Mouse (Mus musculus) gastrocnemius, postnatal 14 days (tissue): Measurements from ENCODE around the gene Me3. TPM values are rescaled to one million over a fixed set of nuclear protein-coding genes. Genes with fewer than 3 reads are reported as not detected.

Experiments used
- DNase-seq: peaks from one replicate; pipeline ENCODE4 v3.0.0; 2021; ENCODE audit warnings: mixed read lengths
- intact Hi-C: fragments of 180-260 bp; cut with DNase I; formaldehyde crosslinking; loops from one replicate; pipeline ENCODE4 v1.15.1; 2025; ENCODE audit warnings: low total_unique reads
- long read RNA-seq, 2 experiments: library from polyadenylated mRNA; stranded (forward); transcript quantifications; one replicate each; pipeline ENCODE4 v2.0.0; 2021
- total RNA-seq, 2 experiments: library from RNA; stranded (reverse); gene quantifications; 2 replicates each; pipeline ENCODE4 v1.2.3; 2021

Gene Me3
- 100 to 1,000 TPM in 1 of 2 experiments, 10 to 100 TPM in 1; 86.5 to 101 TPM for total RNA-seq
- long read RNA-seq, experiment 1, full-length matches to known transcripts: 116 of 149 reads
- long read RNA-seq, experiment 1, partial matches to known transcripts: 7 of 149 reads
- long read RNA-seq, experiment 1, other reads (novel, unspliced or antisense): 26 of 149 reads
- long read RNA-seq, experiment 2, full-length matches to known transcripts: 124 of 168 reads
- long read RNA-seq, experiment 2, partial matches to known transcripts: 8 of 168 reads
- long read RNA-seq, experiment 2, other reads (novel, unspliced or antisense): 36 of 168 reads

- intact Hi-C loops: loop anchor here (10.0 kb wide), 1 partner anchor 118 kb away; no protein-coding TSS in a partner anchor
- DNase-seq: peak; percentile 77
Measured at GRCm38 (mm10) chr7:89632342-89633251, at the start of gene Me3. Gene Me3, plus strand, starts transcription at chr7:89632392.

DNA sequence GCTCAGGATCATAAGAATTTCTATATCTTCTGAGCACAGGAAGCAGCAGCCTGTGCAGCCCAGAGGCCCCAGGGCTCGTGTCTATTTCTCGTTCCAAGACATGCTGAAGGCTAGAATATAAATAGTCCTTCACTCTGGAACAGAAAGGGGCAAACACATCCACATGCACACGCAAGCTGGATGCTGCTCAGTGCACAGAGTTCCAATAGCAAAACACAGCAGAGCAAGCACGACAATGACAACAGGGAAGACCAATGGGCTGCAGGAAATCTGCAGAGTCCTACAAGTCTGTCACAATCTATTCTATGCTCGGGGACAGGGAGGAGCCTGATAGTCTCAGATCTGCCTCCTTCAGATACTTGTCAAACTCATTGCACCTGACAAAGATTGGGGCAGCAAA, 42.2 kb upstream of the Me3 start:
- intact Hi-C loops: no loop called here
- no peak for DNase-seq

GRCm38 (mm10) chr7:89590542-89591251, 41.5 kb upstream of the Me3 start:
- DNase-seq: no peak
- intact Hi-C loops: no loop called here

DNA sequence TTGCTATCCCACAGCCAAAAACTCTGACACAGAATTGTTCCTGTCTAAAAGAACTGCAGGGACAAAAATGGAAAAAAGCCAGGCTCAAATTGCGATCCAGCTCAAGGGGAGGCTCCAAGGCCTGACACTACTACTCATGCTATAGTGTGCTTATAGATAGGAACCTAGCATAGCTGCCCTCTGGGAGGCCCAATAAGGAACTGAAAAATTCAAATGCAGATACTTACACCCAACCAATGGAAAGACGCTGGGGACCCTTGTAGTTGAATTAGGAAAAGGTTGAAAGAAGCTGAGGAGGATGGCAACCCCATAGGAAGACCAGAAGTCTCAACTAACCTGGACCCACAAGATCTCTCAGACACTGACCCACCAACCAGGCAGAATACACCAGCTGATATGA, 36.4 kb upstream of the Me3 start:
- no peak for DNase-seq
- intact Hi-C loops: no loop called here

- intact Hi-C loops: no loop called here
- no peak for DNase-seq
Measured at GRCm38 (mm10) chr7:89605589-89606536, 26.3 kb upstream of the Me3 start.

DNA sequence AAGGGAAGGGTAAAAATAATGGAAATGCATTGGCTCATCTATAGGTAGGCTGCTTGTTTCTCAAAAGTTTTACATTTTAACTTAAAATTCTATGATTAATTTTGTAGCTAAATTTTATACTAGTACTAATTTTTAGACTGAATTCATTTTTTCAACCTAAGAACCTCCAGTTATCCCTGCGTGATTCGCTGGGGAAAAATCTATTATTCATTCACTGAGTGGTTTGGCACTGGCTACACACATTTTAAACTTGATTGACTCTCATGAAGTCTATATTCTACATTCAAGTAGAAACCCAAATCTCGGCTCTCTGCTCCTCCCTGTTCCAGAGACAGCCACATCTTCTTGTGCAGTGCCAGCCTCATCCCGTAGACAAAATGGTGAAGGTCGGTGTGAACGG, 24.9 kb upstream of the Me3 start:
- intact Hi-C loops: no loop called here
- no peak for DNase-seq

DNA sequence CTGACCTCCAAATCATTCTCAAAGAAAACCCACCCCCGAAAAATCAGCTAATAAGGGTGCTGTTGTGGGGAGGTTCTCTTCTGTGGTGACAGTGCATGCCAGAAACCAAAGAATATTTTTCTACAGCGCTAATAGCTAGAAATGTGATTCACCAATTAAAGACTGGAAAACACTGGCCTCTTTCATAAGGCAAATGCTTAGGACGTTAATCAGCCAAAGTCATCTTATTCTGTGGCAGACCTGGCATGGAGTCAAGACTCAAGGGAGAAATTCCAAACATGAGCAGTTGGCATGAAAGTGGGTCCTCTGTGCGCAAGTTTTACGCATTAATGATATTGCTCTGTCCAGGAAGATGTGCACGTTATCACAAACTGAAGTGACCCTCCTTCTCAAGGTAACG, 21.0 kb upstream of the Me3 start:
- no peak for DNase-seq
- intact Hi-C loops: no loop called here

DNA sequence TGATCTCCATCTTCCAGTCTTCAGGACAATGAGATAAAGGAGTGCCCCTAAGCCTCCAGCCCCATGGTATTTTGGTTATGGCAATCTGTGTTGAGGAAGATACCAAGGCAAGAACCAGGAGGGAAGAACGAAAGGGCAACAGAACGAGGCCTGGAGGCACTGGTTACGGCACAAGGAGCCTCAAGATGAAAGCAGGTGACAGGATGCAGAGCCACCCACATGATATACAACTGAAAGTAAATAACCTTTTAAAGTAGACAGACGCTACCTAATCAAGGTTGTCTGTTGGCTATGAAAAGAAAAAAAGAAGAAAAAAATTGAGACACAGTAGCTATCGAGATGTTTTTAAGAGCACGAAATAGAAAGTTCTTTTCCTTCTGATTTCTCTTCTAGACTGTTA, 16.0 kb upstream of the Me3 start:
- DNase-seq: no peak
- intact Hi-C loops: no loop called here

GRCm38 (mm10) chr7:89623331-89623730, 8.9 kb upstream of the Me3 start:
- no peak for DNase-seq
- intact Hi-C loops: no loop called here

GRCm38 (mm10) chr7:89627393-89627792, 4.8 kb upstream of the Me3 start:
- intact Hi-C loops: no loop called here

DNA sequence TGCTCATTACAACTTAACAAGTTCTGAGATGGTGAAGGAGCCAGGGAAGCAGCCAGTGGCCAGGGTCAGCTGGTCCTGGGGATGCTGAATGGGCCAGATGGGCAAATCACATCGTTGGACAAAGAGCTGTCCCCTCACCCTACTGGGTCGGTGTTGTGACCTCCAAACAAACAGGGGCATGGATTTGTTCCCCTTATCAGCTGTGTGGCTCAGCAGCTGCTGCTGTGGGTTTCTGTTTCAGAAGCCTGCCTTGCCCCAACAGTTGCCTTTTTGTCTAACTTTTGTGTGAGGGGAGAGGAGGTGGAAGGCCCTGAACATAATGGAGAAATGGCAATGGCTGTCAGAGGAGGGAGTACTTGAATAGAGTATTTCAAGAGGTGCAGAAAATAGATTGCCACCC, 4.2 kb upstream of the Me3 start:
- intact Hi-C loops: no loop called here

More at GRCm38 (mm10) chr7:89627393-89627792, 4.8 kb upstream of the Me3 start:
- DNase-seq: no peak

DNA sequence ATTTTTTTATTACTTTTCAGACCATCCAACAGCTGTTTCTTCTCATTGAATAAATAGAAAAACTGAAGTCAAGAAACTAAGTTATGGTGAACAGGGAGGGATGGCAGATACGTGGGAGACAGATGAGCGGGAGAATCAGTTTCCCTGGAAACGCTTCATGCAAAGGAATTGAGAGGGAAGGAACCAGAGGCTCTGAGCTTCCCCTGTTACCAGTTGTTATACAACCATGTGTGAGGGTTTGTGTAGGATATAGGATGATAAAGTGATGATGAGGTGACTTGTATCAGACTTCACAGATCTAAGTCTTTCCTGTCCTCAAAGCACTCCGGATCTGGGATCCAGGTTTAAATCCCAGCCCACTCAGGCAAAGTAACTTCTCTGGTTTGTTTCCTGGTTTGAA, 3.2 kb upstream of the Me3 start:
- intact Hi-C loops: no loop called here
- DNase-seq: no peak

More for the DNA sequence above, 4.2 kb upstream of the Me3 start:
- DNase-seq: no peak

DNA sequence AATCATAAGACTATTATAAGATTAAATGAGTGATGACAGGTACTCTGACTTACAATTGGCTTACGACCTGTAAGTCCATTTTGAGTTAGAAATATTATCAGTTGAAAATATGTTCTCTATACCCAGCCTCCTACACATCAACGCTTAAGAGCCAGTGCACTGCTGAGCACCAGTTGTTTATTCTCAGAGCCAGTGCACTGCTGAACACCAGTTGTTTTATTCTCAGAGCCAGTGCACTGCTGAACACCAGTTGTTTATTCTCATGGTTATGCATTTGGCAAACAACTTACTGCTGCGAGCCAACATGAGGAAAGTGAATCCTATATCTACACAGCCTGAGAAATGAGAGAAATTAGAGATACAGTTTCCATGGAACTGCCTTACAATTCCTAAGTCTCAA, 2.3 kb upstream of the Me3 start:
- no peak for DNase-seq
- intact Hi-C loops: loop anchor here (10.0 kb wide), 1 partner anchor 115 kb away; no protein-coding TSS in a partner anchor

DNA sequence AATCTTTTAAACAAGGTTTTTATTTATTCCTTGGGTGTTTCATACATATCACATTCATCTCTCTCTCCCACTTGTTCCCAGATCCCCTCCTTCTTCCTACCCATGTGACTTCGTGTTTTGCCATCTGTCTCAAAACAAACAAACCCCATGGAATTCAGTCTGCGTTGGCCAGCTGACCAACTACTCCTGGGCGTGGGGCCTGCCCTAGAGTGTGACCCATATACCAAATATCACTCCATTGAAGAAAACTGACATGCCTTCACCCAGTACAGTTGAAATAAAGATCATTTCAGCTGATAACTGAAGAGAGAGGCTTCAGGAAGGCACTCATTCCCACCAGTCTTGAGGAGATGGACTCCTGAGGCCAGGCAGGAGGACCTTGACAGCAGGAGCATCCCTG, 1.4 kb upstream of the Me3 start:
- no peak for DNase-seq
- intact Hi-C loops: loop anchor here (10.0 kb wide), 1 partner anchor 116 kb away; no protein-coding TSS in a partner anchor

GRCm38 (mm10) chr7:89640533-89640932, 8.3 kb downstream of the Me3 start:
- DNase-seq: no peak
- intact Hi-C loops: no loop called here

DNA sequence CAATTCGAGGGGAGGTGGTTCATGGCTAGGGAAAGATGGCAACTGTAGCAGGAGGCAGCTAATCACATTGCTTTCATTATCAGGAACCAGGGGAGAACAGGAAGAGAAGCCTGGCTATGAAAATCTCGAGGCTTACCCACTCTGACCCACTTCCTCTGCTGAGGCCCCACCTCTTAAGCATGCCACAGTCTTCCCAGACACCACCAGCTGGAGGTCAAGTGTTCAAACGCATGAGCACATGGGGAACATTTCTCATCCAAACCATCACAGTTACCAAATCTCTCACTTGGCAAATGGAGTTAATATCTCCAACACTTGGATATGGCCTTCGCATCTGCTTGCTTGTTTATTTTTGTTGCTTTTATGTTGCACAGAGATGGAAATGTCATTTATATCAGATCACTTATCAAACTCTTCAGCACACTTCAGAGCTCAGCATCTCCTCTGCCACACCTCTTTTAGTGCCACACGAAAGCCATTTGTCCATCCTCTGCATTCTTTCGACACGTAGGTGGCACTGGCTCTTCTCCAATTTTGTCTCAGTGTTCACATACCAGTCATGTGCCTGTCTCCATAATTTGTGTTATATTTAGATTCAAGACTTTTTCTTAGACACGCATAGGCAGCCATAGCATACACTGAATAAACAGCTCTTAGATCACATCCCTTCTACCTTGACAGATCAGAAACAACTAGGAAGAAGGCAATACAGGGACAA, 8.9 kb downstream of the Me3 start:
- DNase-seq: no peak
- intact Hi-C loops: no loop called here

DNA sequence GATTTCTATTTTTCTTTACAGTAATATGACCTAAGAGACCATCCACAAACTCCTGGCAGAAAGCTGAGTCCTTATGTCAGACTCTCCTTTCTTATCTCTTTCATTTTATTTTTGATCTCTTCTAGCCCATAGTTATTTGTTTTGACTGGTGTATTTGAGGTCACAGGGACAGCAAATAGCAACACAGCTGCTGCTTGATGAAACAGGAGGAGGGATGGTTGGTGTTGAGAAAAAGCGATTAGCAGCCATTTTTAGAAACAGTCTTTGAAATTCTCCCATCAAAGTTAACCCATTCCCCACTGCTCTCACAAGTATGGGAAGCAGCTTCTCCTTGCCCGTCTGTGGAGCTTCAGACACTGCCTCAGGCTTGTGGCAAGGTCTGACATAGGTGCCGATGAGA, 12.8 kb downstream of the Me3 start:
- DNase-seq: no peak
- intact Hi-C loops: no loop called here

DNA sequence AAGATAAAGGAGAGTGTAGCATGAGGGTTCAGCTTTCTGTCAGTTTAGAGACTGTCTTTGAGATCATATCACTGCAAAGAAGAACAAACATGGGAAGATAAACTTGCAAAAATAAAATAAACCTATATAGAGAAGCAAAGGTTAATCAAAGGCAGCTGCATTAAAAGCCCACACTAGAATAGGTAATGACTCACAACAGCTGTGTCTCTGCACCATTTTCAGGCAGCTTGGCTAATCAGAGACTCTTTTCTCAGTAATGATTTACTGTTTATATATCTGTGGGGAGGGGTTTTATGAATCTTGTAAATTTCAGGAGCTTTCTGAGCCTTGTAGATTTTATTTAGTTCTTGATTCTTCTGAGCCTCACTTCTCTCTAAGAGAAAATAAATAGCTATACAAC, 15.7 kb downstream of the Me3 start:
- no peak for DNase-seq
- intact Hi-C loops: no loop called here
